Mouse (Mus musculus) liver, postnatal 0 days (tissue): ENCODE results near the gene Ncf2. TPM values are rescaled to one million over a fixed set of nuclear protein-coding genes. Genes with fewer than 3 reads are reported as not detected.
A peak's percentile ranks its signal among the peaks of the same experiment; 100 is the strongest.

ENCODE experiments used
- ATAC-seq: fragments of 200-750 bp; cut with Nextera tagmentation; 2 replicates; pipeline ENCODE4 v1.8.0; 2017; ENCODE audit warnings: mild to moderate bottlenecking, moderate library complexity
- DNase-seq: peaks from one replicate; pipeline ENCODE4 v3.0.0-alpha.2; 2016
- H3K27ac ChIP-seq: fragments of 300-500 bp; sonication (generic); 2 replicates; pipeline ENCODE4 v1.5.1; 2014; ENCODE audit warnings: antibody characterized with exemption, moderate library complexity, mild to moderate bottlenecking, low read depth
- H3K27me3 ChIP-seq: fragments of 300-500 bp; sonication (generic); 2 replicates; pipeline ENCODE4 v1.6.1; 2014; ENCODE audit warnings: low read length, control low read depth, mixed read lengths; ENCODE audit not compliant: insufficient read depth
- H3K36me3 ChIP-seq: fragments of 300-500 bp; sonication (generic); replicated peaks from 2 replicates; pipeline ENCODE4 v1.6.1; 2014; ENCODE audit warnings: mild to moderate bottlenecking, control low read depth, low read length, moderate library complexity, mixed read lengths; ENCODE audit not compliant: insufficient read depth
- H3K4me1 ChIP-seq: fragments of 300-500 bp; sonication (generic); 2 replicates; pipeline ENCODE4 v1.6.1; 2014; ENCODE audit warnings: antibody characterized with exemption, mild to moderate bottlenecking, control low read depth; ENCODE audit not compliant: insufficient read depth
- H3K4me2 ChIP-seq: fragments of 300-500 bp; sonication (generic); 2 replicates; pipeline ENCODE4 v1.6.1; 2014; ENCODE audit warnings: low read depth, mild to moderate bottlenecking, low read length, moderate library complexity, mixed read lengths
- H3K4me3 ChIP-seq: fragments of 300-500 bp; sonication (generic); 2 replicates; pipeline ENCODE4 v1.5.1; 2014; ENCODE audit warnings: low read depth, low read length
- H3K9ac ChIP-seq: fragments of 300-500 bp; sonication (generic); replicated peaks from 2 replicates; pipeline ENCODE4 v1.6.1; 2014; ENCODE audit warnings: mild to moderate bottlenecking, moderate library complexity
- H3K9me3 ChIP-seq: fragments of 300-500 bp; sonication (generic); 2 replicates; pipeline ENCODE4 v1.6.1; 2016; ENCODE audit warnings: mild to moderate bottlenecking, control low read depth, low read length, mixed read lengths
- CTCF ChIP-seq: sonication (generic); IDR thresholded peaks from 2 replicates; pipeline ENCODE4 v1.5.1; 2016; ENCODE audit warnings: antibody characterized with exemption, low read depth
- EP300 ChIP-seq: IDR thresholded peaks from 2 replicates; pipeline ENCODE4 v1.6.1; 2016; ENCODE audit warnings: antibody characterized with exemption, low read depth, mild to moderate bottlenecking
- WGBS: fragments of 180-500 bp; shearing (Covaris S2); extraction: QIAGEN DNeasy Blood & Tissue Kit; methylation state at CpG from one replicate; pipeline ENCODE4 v1.1.7; 2014; ENCODE audit not compliant: insufficient replicate concordance; 5-methylcytosine and 5-hydroxymethylcytosine counted together
- polyA plus RNA-seq: library from polyadenylated mRNA; unstranded; fragments of >200 nt; fragmentation: Nextera tagmentation; extraction: Ambion mirVana; gene quantifications from 2 replicates; pipeline ENCODE4 v1.2.1, GENCODE M21; 2015

Gene Ncf2
- polyA plus RNA-seq, 1 experiment from 2014 or later = 13.8 TPM

DNA sequence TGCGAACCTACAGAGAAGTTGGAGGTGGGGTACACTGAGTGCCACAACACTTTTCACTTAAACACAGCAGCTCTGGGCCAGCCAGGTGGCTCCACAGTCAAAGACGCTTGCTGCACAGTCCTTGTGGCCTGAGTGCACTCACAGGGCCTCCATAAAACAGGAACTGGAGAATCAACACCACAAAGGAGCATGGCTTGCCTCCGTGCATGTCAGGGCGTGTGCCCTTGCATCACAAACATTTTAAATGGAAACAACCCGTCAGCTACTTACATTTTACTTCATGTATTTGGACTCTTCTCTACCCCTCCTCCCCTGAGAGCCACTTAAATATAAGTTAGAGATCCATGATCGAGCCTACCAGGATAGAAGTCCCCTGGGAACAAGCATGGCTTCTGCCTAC lies 32.3 kb downstream of the Ncf2 start:
- Histone ChIP-seq H3K9ac (no peak overlapping the region), H3K36me3 (peaks cover 35% of the 10 kb centered on the region), H3K27me3 (no peaks in the 10 kb centered on the region), H3K9me3 (no peaks in the 10 kb centered on the region), H3K4me3 (no peak overlapping the region), H3K4me2 (no peak overlapping the region), H3K4me1 (no peaks in the 10 kb centered on the region), H3K27ac (no peak overlapping the region)
- ATAC-seq = no peak
- no peak for TF ChIP-seq CTCF
- TF ChIP-seq EP300 = no peak
- DNase-seq = no peak
- 57% methylated on average over 6 of the region's 6 CpGs for WGBS

GRCm38 (mm10) chr1:152835061-152835460 lies 35.1 kb downstream of the Ncf2 start:
- peaks cover 55% of the 10 kb centered on the region for H3K36me3 ChIP-seq
- no peak for TF ChIP-seq EP300

DNA sequence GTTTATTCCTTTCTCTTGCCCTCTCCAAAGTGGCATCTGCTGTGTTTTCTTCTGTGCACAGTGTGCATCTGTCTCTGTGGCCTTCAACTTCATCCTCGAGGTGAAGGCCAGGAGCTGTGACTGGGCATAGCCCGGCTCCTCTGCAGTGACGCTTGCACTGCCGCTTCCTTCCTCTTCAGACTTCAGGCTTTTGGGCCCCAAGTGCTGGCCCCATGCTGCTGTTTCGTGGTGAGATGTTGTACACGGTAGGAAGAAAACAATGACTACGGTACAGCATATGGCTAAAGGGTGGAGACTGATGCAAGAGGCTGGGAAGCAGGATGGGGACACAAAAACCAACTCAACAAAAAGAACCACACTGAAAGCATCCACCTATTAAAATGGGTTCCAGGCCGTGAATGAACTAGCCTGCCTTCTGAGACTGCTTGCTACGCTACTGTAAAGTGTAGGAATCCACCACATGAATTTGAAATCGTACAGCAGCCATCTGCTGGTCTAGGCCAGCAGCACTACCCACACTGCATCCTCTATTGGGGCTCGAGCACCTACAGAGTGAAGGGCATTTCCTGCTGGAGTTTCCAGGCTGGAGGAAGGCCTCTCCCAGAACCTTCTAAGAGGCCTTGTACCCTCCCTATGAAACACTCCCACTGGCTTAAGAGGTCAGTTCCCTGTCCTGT lies 38.2 kb downstream of the Ncf2 start:
- ATAC-seq (no peak), DNase-seq (no peak)
- TF ChIP-seq EP300 = no peak
- no peak for TF ChIP-seq CTCF
- Histone ChIP-seq H3K27ac (no peak overlapping the region), H3K27me3 (no peaks in the 10 kb centered on the region), H3K9ac (no peak overlapping the region), H3K4me1 (no peaks in the 10 kb centered on the region), H3K36me3 (peaks cover 73% of the 10 kb centered on the region), H3K4me3 (no peak overlapping the region), H3K9me3 (no peaks in the 10 kb centered on the region), H3K4me2 (no peak overlapping the region)
- 50% methylated on average over 11 of the region's 11 CpGs for WGBS

More at GRCm38 (mm10) chr1:152835061-152835460, 35.1 kb downstream of the Ncf2 start:
- no peaks in the 10 kb centered on the region for H3K27me3 ChIP-seq
- no peaks in the 10 kb centered on the region for H3K4me1 ChIP-seq
- no peak for DNase-seq
- H3K27ac ChIP-seq = no peak overlapping the region
- no peaks in the 10 kb centered on the region for H3K9me3 ChIP-seq
- H3K4me3 ChIP-seq = no peak overlapping the region
- H3K9ac ChIP-seq = no peak overlapping the region
- H3K4me2 ChIP-seq = no peak overlapping the region
- ATAC-seq = no peak
- 85% methylated on average over 3 of the region's 3 CpGs for WGBS

- Histone ChIP-seq H3K4me2 (no peak overlapping the region), H3K9me3 (no peaks in the 10 kb centered on the region), H3K9ac (no peak overlapping the region), H3K27ac (no peak overlapping the region), H3K27me3 (no peaks in the 10 kb centered on the region), H3K36me3 (peaks cover 80% of the 10 kb centered on the region), H3K4me3 (no peak overlapping the region), H3K4me1 (no peaks in the 10 kb centered on the region)
- no peak for DNase-seq
- WGBS = 87% methylated on average over 12 of the region's 12 CpGs
- TF ChIP-seq CTCF = no peak
- no peak for TF ChIP-seq EP300
- no peak for ATAC-seq
Measured at GRCm38 (mm10) chr1:152838841-152839240, 38.8 kb downstream of the Ncf2 start.

DNA sequence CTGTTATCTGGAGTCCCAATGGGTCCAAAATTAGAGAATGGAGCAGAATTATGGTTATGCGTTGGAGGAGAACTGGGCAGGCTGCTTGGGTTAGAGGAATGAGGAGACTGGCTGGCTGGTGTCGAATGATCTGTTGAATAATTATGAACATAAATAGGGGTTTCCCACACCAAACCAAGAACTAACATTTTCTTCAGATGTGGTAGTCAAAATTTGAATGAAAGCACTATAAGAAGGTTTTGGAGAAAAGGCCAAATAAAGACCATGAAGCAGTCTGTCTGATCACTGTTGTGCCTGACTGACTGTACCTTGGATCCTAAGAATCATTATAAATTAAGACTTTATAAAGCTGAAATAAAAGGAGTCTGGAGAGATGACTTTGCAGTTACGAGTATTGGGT lies 40.3 kb downstream of the Ncf2 start:
- ATAC-seq = no peak
- WGBS = 81% methylated on average over 3 of the region's 3 CpGs
- H3K9me3 ChIP-seq = no peaks in the 10 kb centered on the region
- no peaks in the 10 kb centered on the region for H3K4me1 ChIP-seq
- DNase-seq = no peak
- no peaks in the 10 kb centered on the region for H3K27me3 ChIP-seq
- no peak overlapping the region for H3K9ac ChIP-seq
- no peak overlapping the region for H3K4me3 ChIP-seq
- peaks cover 81% of the 10 kb centered on the region for H3K36me3 ChIP-seq
- H3K4me2 ChIP-seq = no peak overlapping the region
- no peak overlapping the region for H3K27ac ChIP-seq
- TF ChIP-seq CTCF (no peak), EP300 (no peak)

- no peak overlapping the region for H3K9ac ChIP-seq
- H3K4me3 ChIP-seq = no peak overlapping the region
- no peak for ATAC-seq
- WGBS = 91% methylated on average over 2 of the region's 2 CpGs
- no peaks in the 10 kb centered on the region for H3K9me3 ChIP-seq
- no peaks in the 10 kb centered on the region for H3K4me1 ChIP-seq
- no peak overlapping the region for H3K27ac ChIP-seq
- H3K36me3 ChIP-seq = peaks cover 81% of the 10 kb centered on the region
- no peaks in the 10 kb centered on the region for H3K27me3 ChIP-seq
- no peak for DNase-seq
- no peak for TF ChIP-seq EP300
- H3K4me2 ChIP-seq = no peak overlapping the region
Measured at GRCm38 (mm10) chr1:152841057-152841456, 41.1 kb downstream of the Ncf2 start.

GRCm38 (mm10) chr1:152844634-152845033 lies 44.6 kb downstream of the Ncf2 start:
- Histone ChIP-seq H3K4me1 (no peaks in the 10 kb centered on the region), H3K4me2 (no peak overlapping the region), H3K4me3 (no peak overlapping the region), H3K27ac (peak overlapping the region; percentile 64; the same call in 1 of the 2 replicates), H3K27me3 (no peaks in the 10 kb centered on the region), H3K36me3 (peaks cover 83% of the 10 kb centered on the region), H3K9ac (no peak overlapping the region), H3K9me3 (no peaks in the 10 kb centered on the region)
- DNase-seq (no peak), ATAC-seq (peak; percentile 93)
- TF ChIP-seq EP300 = no peak
- TF ChIP-seq CTCF = no peak
- 83% methylated on average over 1 of the region's 1 CpGs for WGBS
